Mouse (Mus musculus) lung, postnatal 0 days (tissue): ENCODE measurements around the gene BC048562.

ENCODE experiments used
- CTCF ChIP-seq: IDR thresholded peaks from 2 replicates; pipeline ENCODE4 v1.5.1; 2016; ENCODE audit warnings: antibody characterized with exemption, mild to moderate bottlenecking
- EP300 ChIP-seq: IDR thresholded peaks from 2 replicates; pipeline ENCODE4 v1.6.1; 2016; ENCODE audit warnings: antibody characterized with exemption, mild to moderate bottlenecking, control low read depth

GRCm38 (mm10) chr9:108449860-108450259 is 13.6 kb downstream of the BC048562 start:
- TF ChIP-seq EP300 (no peak), CTCF (no peak)
